Mouse (Mus musculus): ENCODE measurements around the gene Nxf3. TPM values are rescaled to one million over a fixed set of nuclear protein-coding genes. Genes with fewer than 3 reads are reported as not detected.
"Not testable (repeated sequence)": the region's sequence is repeated elsewhere in the genome, so short reads cannot be mapped to it uniquely, and the experiment has no call there.

Nxf3 gene
- polyA plus RNA-seq, 1 experiment from 2014 or later: 0.17 TPM

- Histone ChIP-seq H3K27ac (ENCODE audit: low read length) (no peak overlapping the region), H3K9me3 (replicated peaks; ENCODE audit: control insufficient read depth, low read length) (no peaks in the 10 kb centered on the region), H3K4me3 (ENCODE audit: low read length) (no peak overlapping the region), H3K4me2 (ENCODE audit: low read depth, low read length) (no peak overlapping the region), H3K27me3 (ENCODE audit: control insufficient read depth, insufficient read depth, low read length) (no peaks in the 10 kb centered on the region), H3K9ac (ENCODE audit: low read length) (no peak overlapping the region), H3K36me3 (ENCODE audit: control insufficient read depth, insufficient read depth) (no peaks in the 10 kb centered on the region), H3K4me1 (ENCODE audit: control insufficient read depth, insufficient read depth, low read length) (no peaks in the 10 kb centered on the region)
- no peak for ATAC-seq (replicated peaks; ENCODE audit: extremely low read depth, insufficient read depth, low FRiP score)
- 26% methylated on average over 2 of the region's 2 CpGs for WGBS
Observed at GRCm38 (mm10) chrX:136092497-136093279, 7.6 kb upstream of the Nxf3 start.

GRCm38 (mm10) chrX:136068020-136068419 lies 17.0 kb downstream of the Nxf3 start, which contains the start of gene Bex2:
Gene Bex2, minus strand, starts transcription at chrX:136068236.
- H3K36me3 ChIP-seq (ENCODE audit: control insufficient read depth, insufficient read depth); H3K27me3 ChIP-seq (ENCODE audit: control insufficient read depth, insufficient read depth, low read length): not testable (repeated sequence)
- WGBS: no CpG with 5 or more reads among the region's 32 CpGs

GRCm38 (mm10) chrX:136067201-136067991 lies 17.7 kb downstream of the Nxf3 start:
- ATAC-seq (replicated peaks; ENCODE audit: extremely low read depth, insufficient read depth, low FRiP score): peak; percentile 49
- H3K36me3 ChIP-seq (ENCODE audit: control insufficient read depth, insufficient read depth); H3K9me3 ChIP-seq (replicated peaks; ENCODE audit: control insufficient read depth, low read length); H3K27me3 ChIP-seq (ENCODE audit: control insufficient read depth, insufficient read depth, low read length); H3K9ac ChIP-seq (ENCODE audit: low read length); H3K27ac ChIP-seq (ENCODE audit: low read length); H3K4me1 ChIP-seq (ENCODE audit: control insufficient read depth, insufficient read depth, low read length): not testable (repeated sequence)
- peak overlapping the region; percentile 21 for H3K4me3 ChIP-seq (ENCODE audit: low read length)
- peak overlapping the region; percentile 51 for H3K4me2 ChIP-seq (ENCODE audit: low read depth, low read length)
- 16% methylated on average over 14 of the region's 48 CpGs for WGBS

More at GRCm38 (mm10) chrX:136068020-136068419, 17.0 kb downstream of the Nxf3 start, which contains the start of gene Bex2:
- H3K4me2 ChIP-seq (ENCODE audit: low read depth, low read length): peak within 1 kb of the TSS; percentile 51
- H3K9ac ChIP-seq (ENCODE audit: low read length); H3K4me1 ChIP-seq (ENCODE audit: control insufficient read depth, insufficient read depth, low read length); H3K27ac ChIP-seq (ENCODE audit: low read length); H3K9me3 ChIP-seq (replicated peaks; ENCODE audit: control insufficient read depth, low read length): not testable (repeated sequence)
- peak; percentile 93 for ATAC-seq (replicated peaks; ENCODE audit: extremely low read depth, insufficient read depth, low FRiP score)
- peak within 1 kb of the TSS; percentile 21 for H3K4me3 ChIP-seq (ENCODE audit: low read length)

GRCm38 (mm10) chrX:136060698-136061097 lies 24.4 kb downstream of the Nxf3 start:
- ATAC-seq (replicated peaks; ENCODE audit: extremely low read depth, insufficient read depth, low FRiP score): no peak
- Histone ChIP-seq H3K9me3 (replicated peaks; ENCODE audit: control insufficient read depth, low read length) (no peaks in the 10 kb centered on the region), H3K9ac (ENCODE audit: low read length) (no peak overlapping the region), H3K36me3 (ENCODE audit: control insufficient read depth, insufficient read depth) (no peaks in the 10 kb centered on the region), H3K4me3 (ENCODE audit: low read length) (no peak overlapping the region), H3K4me1 (ENCODE audit: control insufficient read depth, insufficient read depth, low read length) (no peaks in the 10 kb centered on the region), H3K27ac (ENCODE audit: low read length) (no peak overlapping the region), H3K27me3 (ENCODE audit: control insufficient read depth, insufficient read depth, low read length) (no peaks in the 10 kb centered on the region), H3K4me2 (ENCODE audit: low read depth, low read length) (no peak overlapping the region)
- 64% methylated on average over 1 of the region's 1 CpGs for WGBS

- no peaks in the 10 kb centered on the region for H3K36me3 ChIP-seq (ENCODE audit: control insufficient read depth, insufficient read depth)
- no peak overlapping the region for H3K4me3 ChIP-seq (ENCODE audit: low read length)
- H3K9me3 ChIP-seq (replicated peaks; ENCODE audit: control insufficient read depth, low read length): no peaks in the 10 kb centered on the region
- WGBS: 66% methylated on average over 2 of the region's 2 CpGs
- H3K4me2 ChIP-seq (ENCODE audit: low read depth, low read length): no peak overlapping the region
- no peaks in the 10 kb centered on the region for H3K4me1 ChIP-seq (ENCODE audit: control insufficient read depth, insufficient read depth, low read length)
- H3K27ac ChIP-seq (ENCODE audit: low read length): no peak overlapping the region
- H3K27me3 ChIP-seq (ENCODE audit: control insufficient read depth, insufficient read depth, low read length): no peaks in the 10 kb centered on the region
- no peak for ATAC-seq (replicated peaks; ENCODE audit: extremely low read depth, insufficient read depth, low FRiP score)
- H3K9ac ChIP-seq (ENCODE audit: low read length): no peak overlapping the region
Observed at GRCm38 (mm10) chrX:136051219-136051618, 33.8 kb downstream of the Nxf3 start.

GRCm38 (mm10) chrX:136047528-136047927 lies 37.5 kb downstream of the Nxf3 start:
- Histone ChIP-seq H3K4me2 (ENCODE audit: low read depth, low read length) (no peak overlapping the region), H3K9me3 (replicated peaks; ENCODE audit: control insufficient read depth, low read length) (no peaks in the 10 kb centered on the region), H3K4me3 (ENCODE audit: low read length) (no peak overlapping the region), H3K36me3 (ENCODE audit: control insufficient read depth, insufficient read depth) (no peaks in the 10 kb centered on the region), H3K27ac (ENCODE audit: low read length) (no peak overlapping the region), H3K27me3 (ENCODE audit: control insufficient read depth, insufficient read depth, low read length) (no peaks in the 10 kb centered on the region), H3K9ac (ENCODE audit: low read length) (no peak overlapping the region), H3K4me1 (ENCODE audit: control insufficient read depth, insufficient read depth, low read length) (no peaks in the 10 kb centered on the region)
- 15% methylated on average over 5 of the region's 5 CpGs for WGBS
- ATAC-seq (replicated peaks; ENCODE audit: extremely low read depth, insufficient read depth, low FRiP score): no peak

- H3K36me3 ChIP-seq (ENCODE audit: control insufficient read depth, insufficient read depth): no peaks in the 10 kb centered on the region
- no peak overlapping the region for H3K4me2 ChIP-seq (ENCODE audit: low read depth, low read length)
- WGBS: 83% methylated on average over 1 of the region's 1 CpGs
- ATAC-seq (replicated peaks; ENCODE audit: extremely low read depth, insufficient read depth, low FRiP score): no peak
- H3K4me3 ChIP-seq (ENCODE audit: low read length): no peak overlapping the region
- H3K9me3 ChIP-seq (replicated peaks; ENCODE audit: control insufficient read depth, low read length): no peaks in the 10 kb centered on the region
- H3K27me3 ChIP-seq (ENCODE audit: control insufficient read depth, insufficient read depth, low read length): no peaks in the 10 kb centered on the region
- H3K27ac ChIP-seq (ENCODE audit: low read length): no peak overlapping the region
- no peaks in the 10 kb centered on the region for H3K4me1 ChIP-seq (ENCODE audit: control insufficient read depth, insufficient read depth, low read length)
- H3K9ac ChIP-seq (ENCODE audit: low read length): no peak overlapping the region
Observed at GRCm38 (mm10) chrX:136043726-136044125, 41.3 kb downstream of the Nxf3 start.

GRCm38 (mm10) chrX:136032799-136033763 lies 52.0 kb downstream of the Nxf3 start, which contains the start of gene Arxes1:
Gene Arxes1, plus strand, starts transcription at chrX:136033367.
- peak within 1 kb of the TSS; percentile 29 for H3K4me3 ChIP-seq (ENCODE audit: low read length)
- not testable (repeated sequence) for H3K9me3 ChIP-seq (replicated peaks; ENCODE audit: control insufficient read depth, low read length)
- WGBS: 26% methylated on average over 9 of the region's 49 CpGs

More at GRCm38 (mm10) chrX:136032799-136033763, 52.0 kb downstream of the Nxf3 start, which contains the start of gene Arxes1:
- not testable (repeated sequence) for H3K27me3 ChIP-seq (ENCODE audit: control insufficient read depth, insufficient read depth, low read length); H3K4me1 ChIP-seq (ENCODE audit: control insufficient read depth, insufficient read depth, low read length); H3K9ac ChIP-seq (ENCODE audit: low read length); H3K27ac ChIP-seq (ENCODE audit: low read length); H3K36me3 ChIP-seq (ENCODE audit: control insufficient read depth, insufficient read depth)
- ATAC-seq (replicated peaks; ENCODE audit: extremely low read depth, insufficient read depth, low FRiP score): peak; percentile 91
- peak within 1 kb of the TSS; percentile 52 for H3K4me2 ChIP-seq (ENCODE audit: low read depth, low read length)

All from heart, embryonic 16.5 days (tissue).